31 mouse cellular contexts compared by ENCODE assay signal in the genomic region with DNA sequence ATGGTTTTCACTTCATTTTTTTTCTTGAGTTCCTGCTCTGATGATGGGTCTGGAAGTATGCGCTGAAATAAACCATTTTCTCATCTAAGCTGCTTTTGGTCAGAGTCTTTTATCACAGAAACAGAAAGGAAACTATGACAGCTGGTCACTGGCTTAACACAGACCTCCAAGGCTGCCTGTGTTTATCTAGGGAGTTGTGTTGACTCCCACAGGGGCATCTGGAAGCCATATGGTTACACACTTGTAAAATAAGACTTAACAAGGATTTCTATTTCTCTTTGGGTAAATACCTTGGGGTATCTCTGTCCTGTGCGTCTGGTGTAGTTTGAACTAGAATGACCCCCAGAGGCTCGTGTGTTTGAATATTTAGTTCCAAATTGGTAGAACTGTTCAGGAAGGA.
A peak's percentile ranks its signal among the peaks of the same experiment; 100 is the strongest.
DNase-seq lines count a peak whose midpoint lies in the region; ATAC-seq and TF ChIP-seq lines count a peak whose summit lies in the region.
"Had no signal": no experiment of that assay in that cellular context is flagged by ENCODE, and none has a peak within 500 bp of the region (broad histone marks: within the 10 kb centered on the region; RNA-seq: fewer than 3 reads in every experiment).

No protein-coding gene starts in this region.

- H3K27me3 ChIP-seq in embryonic facial prominence, embryonic 11.5 days (ENCODE audit: control insufficient read depth, insufficient read depth, low read length): no peaks in the 10 kb centered on the region
- H3K27me3 ChIP-seq in embryonic facial prominence, embryonic 10.5 days (replicated peaks; ENCODE audit: low read depth, poor library complexity, severe bottlenecking): no peaks in the 10 kb centered on the region
- no peaks in the 10 kb centered on the region for H3K27me3 ChIP-seq in lung, embryonic 14.5 days (ENCODE audit: insufficient read depth, low read length)
- H3K27me3 ChIP-seq in forebrain, embryonic 11.5 days (ENCODE audit: control insufficient read depth, insufficient read depth, low read length): no peaks in the 10 kb centered on the region
- H3K27me3 ChIP-seq: limb, embryonic 13.5 days; liver, embryonic 12.5 days; megakaryocyte, embryonic 14.5 days; midbrain, embryonic 15.5 days; neural tube, embryonic 13.5 days; stomach, embryonic 15.5 days had no signal

- 36% methylated on average over 3 of the region's 3 CpGs for WGBS in embryonic facial prominence, embryonic 11.5 days
- WGBS in embryonic facial prominence, embryonic 10.5 days: 54% methylated on average over 3 of the region's 3 CpGs
- 35% methylated on average over 3 of the region's 3 CpGs for WGBS in lung, embryonic 14.5 days
- 55% methylated on average over 3 of the region's 3 CpGs for WGBS in lung, adult 2 months
- WGBS in forebrain, embryonic 11.5 days: 73% methylated on average over 3 of the region's 3 CpGs

- peak; percentile 20 for DNase-seq in embryonic facial prominence, embryonic 11.5 days (ENCODE audit: low spot score)
- DNase-seq in embryonic facial prominence, embryonic 10.5 days (ENCODE audit: low spot score): no peak
- DNase-seq in lung, embryonic 14.5 days: peak; percentile 22
- DNase-seq in lung, adult 2 months: no peak
- peak; percentile 14 to 18 for DNase-seq in layer of hippocampus, adult 8-10 months (ENCODE audit: low spot score in 2 of 2)
- no peak for DNase-seq in forebrain, embryonic 11.5 days (ENCODE audit: low spot score)
- DNase-seq in B cell, adult 2 months: no peak
- DNase-seq: adrenal gland, postnatal 36 days; cerebellum, adult 11 months; cerebellum, adult 9-11 months; forebrain, postnatal 0 days; gastrocnemius, postnatal 10 days; heart, postnatal 4 days; kidney, adult 2 months; lung, adult 18-20 months; lung, postnatal 36 days; thymus, adult 18-20 months; thymus, postnatal 4 days had no signal

- H3K4me2 ChIP-seq in embryonic facial prominence, embryonic 11.5 days (ENCODE audit: low read depth, low read length): no peak overlapping the region
- no peak overlapping the region for H3K4me2 ChIP-seq in lung, embryonic 14.5 days
- no peak overlapping the region for H3K4me2 ChIP-seq in forebrain, embryonic 11.5 days (ENCODE audit: low read depth, low read length, severe bottlenecking)
- H3K4me2 ChIP-seq: hindbrain, embryonic 14.5 days; limb, embryonic 13.5 days; liver, embryonic 12.5 days; midbrain, embryonic 15.5 days; neural tube, embryonic 13.5 days; stomach, embryonic 15.5 days had no signal

- no peak for TF ChIP-seq POLR2A in lung, adult 2 months (IDR thresholded peaks at IDR 0.05; ENCODE audit: borderline replicate concordance, extremely low read depth, low read depth, low read length)

- no peaks in the 10 kb centered on the region for H3K9me3 ChIP-seq in embryonic facial prominence, embryonic 11.5 days (replicated peaks; ENCODE audit: control insufficient read depth, low read length)
- 0 out of 2 replicates have a peak, but pooled peaks cover 3% of the 10 kb centered on the region for H3K9me3 ChIP-seq in embryonic facial prominence, embryonic 10.5 days
- no peaks in the 10 kb centered on the region for H3K9me3 ChIP-seq in lung, embryonic 14.5 days (ENCODE audit: low read depth, low read length)
- H3K9me3 ChIP-seq in forebrain, embryonic 11.5 days (ENCODE audit: control insufficient read depth, low read length): no peaks in the 10 kb centered on the region; the same call in 1 of the 2 replicates
- H3K9me3 ChIP-seq: forebrain, embryonic 10.5 days; heart, embryonic 10.5 days; midbrain, embryonic 15.5 days; neural tube, embryonic 13.5 days; stomach, embryonic 15.5 days had no signal

- no peaks in the 10 kb centered on the region for H3K4me1 ChIP-seq in embryonic facial prominence, embryonic 11.5 days (ENCODE audit: control insufficient read depth, insufficient read depth, low read length)
- H3K4me1 ChIP-seq in embryonic facial prominence, embryonic 10.5 days: no peaks in the 10 kb centered on the region
- H3K4me1 ChIP-seq in lung, embryonic 14.5 days (ENCODE audit: insufficient read depth): no peaks in the 10 kb centered on the region
- no peaks in the 10 kb centered on the region for H3K4me1 ChIP-seq in lung, adult 2 months (ENCODE audit: control insufficient read depth, insufficient read depth, low read length)
- H3K4me1 ChIP-seq in forebrain, embryonic 11.5 days (replicated peaks; ENCODE audit: control insufficient read depth, insufficient read depth, low read length): no peaks in the 10 kb centered on the region
- H3K4me1 ChIP-seq: forebrain, embryonic 10.5 days; heart, embryonic 10.5 days; limb, embryonic 13.5 days; liver, embryonic 12.5 days; megakaryocyte, embryonic 14.5 days; midbrain, embryonic 15.5 days; neural tube, embryonic 13.5 days; stomach, embryonic 15.5 days had no signal

- H3K4me3 ChIP-seq in embryonic facial prominence, embryonic 11.5 days (ENCODE audit: low read depth, low read length): no peak overlapping the region
- H3K4me3 ChIP-seq in embryonic facial prominence, embryonic 10.5 days: no peak overlapping the region
- H3K4me3 ChIP-seq in lung, embryonic 14.5 days (ENCODE audit: low read depth, low read length): no peak overlapping the region
- no peak overlapping the region for H3K4me3 ChIP-seq in lung, adult 2 months (replicated peaks; ENCODE audit: extremely low read depth, low read depth, low read length)
- H3K4me3 ChIP-seq in forebrain, embryonic 11.5 days (ENCODE audit: low read depth, low read length): no peak overlapping the region
- H3K4me3 ChIP-seq: forebrain, embryonic 10.5 days; heart, embryonic 10.5 days; limb, embryonic 13.5 days; liver, embryonic 12.5 days; megakaryocyte, embryonic 14.5 days; midbrain, embryonic 15.5 days; myocyte; neural tube, embryonic 13.5 days; stomach, embryonic 15.5 days had no signal

- no peak for TF ChIP-seq CTCF in lung, embryonic 14.5 days (IDR thresholded peaks at IDR 0.05; ENCODE audit: low read depth)
- no peak for TF ChIP-seq CTCF in lung, adult 2 months (IDR thresholded peaks at IDR 0.05; ENCODE audit: insufficient read depth, low read length)

- ATAC-seq in embryonic facial prominence, embryonic 11.5 days (replicated peaks; ENCODE audit: insufficient number of reproducible peaks, low FRiP score, low TSS enrichment, low read depth): no peak
- peak; percentile 60; the same call in 1 of the 2 replicates for ATAC-seq in lung, embryonic 14.5 days (ENCODE audit: insufficient read depth)
- no peak for ATAC-seq in forebrain, embryonic 11.5 days (replicated peaks; ENCODE audit: low FRiP score)
- ATAC-seq: CD4-positive, CD25-positive, alpha-beta regulatory T cell, adult 4 months; forebrain, postnatal 0 days; inflammation-experienced regulatory T-cells, adult 6 months; liver, embryonic 12.5 days; midbrain, embryonic 15.5 days had no signal

- H3K36me3 ChIP-seq in embryonic facial prominence, embryonic 11.5 days (replicated peaks; ENCODE audit: control insufficient read depth, insufficient read depth, low read depth, low read length): no peaks in the 10 kb centered on the region
- no peaks in the 10 kb centered on the region for H3K36me3 ChIP-seq in embryonic facial prominence, embryonic 10.5 days (replicated peaks)
- H3K36me3 ChIP-seq in lung, embryonic 14.5 days (ENCODE audit: insufficient read depth): no peaks in the 10 kb centered on the region
- H3K36me3 ChIP-seq in forebrain, embryonic 11.5 days (ENCODE audit: control insufficient read depth, insufficient read depth, low read length): no peaks in the 10 kb centered on the region
- H3K36me3 ChIP-seq: forebrain, embryonic 10.5 days; heart, embryonic 10.5 days; limb, embryonic 13.5 days; liver, embryonic 12.5 days; midbrain, embryonic 15.5 days; neural tube, embryonic 13.5 days; stomach, embryonic 15.5 days had no signal

- no peak overlapping the region for H3K27ac ChIP-seq in embryonic facial prominence, embryonic 11.5 days (replicated peaks; ENCODE audit: low read depth, low read length)
- no peak overlapping the region for H3K27ac ChIP-seq in embryonic facial prominence, embryonic 10.5 days (replicated peaks)
- H3K27ac ChIP-seq in lung, embryonic 14.5 days (ENCODE audit: low read depth): no peak overlapping the region
- no peak overlapping the region for H3K27ac ChIP-seq in forebrain, embryonic 11.5 days (ENCODE audit: low read depth, low read length)
- H3K27ac ChIP-seq: forebrain, embryonic 10.5 days; heart, embryonic 10.5 days; hindbrain, embryonic 14.5 days; kidney, postnatal 0 days; limb, embryonic 13.5 days; liver, embryonic 12.5 days; midbrain, embryonic 15.5 days; neural tube, embryonic 13.5 days; stomach, embryonic 15.5 days had no signal

- H3K9ac ChIP-seq in embryonic facial prominence, embryonic 11.5 days (replicated peaks; ENCODE audit: low read length): no peak overlapping the region
- no peak overlapping the region for H3K9ac ChIP-seq in lung, embryonic 14.5 days
- H3K9ac ChIP-seq in forebrain, embryonic 11.5 days (ENCODE audit: low read length): no peak overlapping the region
- H3K9ac ChIP-seq: forebrain, postnatal 0 days; hindbrain, embryonic 14.5 days; limb, embryonic 13.5 days; liver, embryonic 12.5 days; midbrain, embryonic 15.5 days; neural tube, embryonic 13.5 days; stomach, embryonic 15.5 days had no signal

Comparison
In these comparisons a context has a peak if more than half of its experiments do, and no peak if none do; other contexts are left out.
1. DNase-seq: peak in embryonic facial prominence, embryonic 11.5 days (single experiment), lung, embryonic 14.5 days (single experiment) and layer of hippocampus, adult 8-10 months (2 of 2); none in embryonic facial prominence, embryonic 10.5 days (single experiment), lung, adult 2 months (single experiment), forebrain, embryonic 11.5 days (single experiment) and B cell, adult 2 months (0 of 2).